21 mouse cellular contexts compared by ENCODE assay signal in genomic region chr5:37238654-37239053, GRCm38 (mm10). TPM values are rescaled to one million over a fixed set of nuclear protein-coding genes. Genes with fewer than 3 reads are reported as not detected.
DNase-seq lines count a peak whose midpoint lies in the region; TF ChIP-seq lines count a peak whose summit lies in the region.
"Had no signal": no experiment of that assay in that cellular context is flagged by ENCODE, and none has a peak within 500 bp of the region (broad histone marks: within the 10 kb centered on the region; RNA-seq: fewer than 3 reads in every experiment).

No protein-coding gene starts in this region.

- no peak for DNase-seq in layer of hippocampus, adult 2 months (ENCODE audit: low spot score in 2 of 2)
- no peak for DNase-seq in layer of hippocampus, postnatal 25 days (ENCODE audit: extremely low spot score in 1 of 2, low spot score in 1 of 2)
- DNase-seq in right cerebral cortex, postnatal 25 days = peak; percentile 42
- DNase-seq in right cerebral cortex, adult 18-20 months = no peak
- no peak for DNase-seq in cerebellum, postnatal 36 days
- DNase-seq: adrenal gland, adult 2 months; adrenal gland, postnatal 10 days; adrenal gland, postnatal 25 days; cerebellum, adult 11-12 months; cerebellum, adult 2 months; cerebellum, adult 9-10 months; cerebellum, postnatal 10 days; cerebellum, postnatal 25 days; embryo, embryonic 11 days had no signal

- H3K27ac ChIP-seq in layer of hippocampus, adult 2 months = peak overlapping the region; percentile 39; the same call in 1 of the 2 replicates
- H3K27ac ChIP-seq: embryonic facial prominence, embryonic 13.5 days; embryonic facial prominence, embryonic 15.5 days; forebrain, embryonic 10.5 days; forebrain, embryonic 12.5 days had no signal

- H3K4me3 ChIP-seq in layer of hippocampus, adult 2 months = no peak overlapping the region
- H3K4me3 ChIP-seq: embryonic facial prominence, embryonic 13.5 days; embryonic facial prominence, embryonic 15.5 days; erythroblast, embryonic 14.5 days; forebrain, embryonic 10.5 days; forebrain, embryonic 12.5 days had no signal

- TF ChIP-seq CTCF in layer of hippocampus, adult 2 months (conservative IDR thresholded peaks at IDR 0.05) = no peak

RNA-seq across cellular contexts. Expression of gene Crmp1, which starts 3.1 kb away (rescaled TPM):
- total RNA-seq in layer of hippocampus, adult 2 months (2021) = 100 to 1,000 TPM; 234 to 238 TPM
- total RNA-seq in layer of hippocampus, postnatal 25 days (2021) = 100 to 1,000 TPM; 252 to 276 TPM
- total RNA-seq: common myeloid progenitor, adult 5-6 weeks; MEL had no signal
